Mouse (Mus musculus) limb, embryonic 11.5 days (tissue): ENCODE data around the gene Stxbp1. TPM values are rescaled to one million over a fixed set of nuclear protein-coding genes. Genes with fewer than 3 reads are reported as not detected.

Experiments used
- ATAC-seq: fragments of 200-750 bp; cut with Nextera tagmentation; 2 replicates; pipeline ENCODE4 v1.8.0; 2017; ENCODE audit warnings: low read depth; ENCODE audit not compliant: insufficient number of reproducible peaks, low FRiP score, low TSS enrichment
- DNase-seq: peaks from one replicate; pipeline ENCODE4 v3.0.0-alpha.2; 2015; ENCODE audit warnings: low spot score
- H3K27ac ChIP-seq: fragments of 300-500 bp; sonication (generic); replicated peaks from 2 replicates; pipeline ENCODE4 v1.5.1; 2014; ENCODE audit warnings: low read depth, mild to moderate bottlenecking, low read length
- H3K27me3 ChIP-seq: fragments of 300-500 bp; sonication (generic); 2 replicates; pipeline ENCODE4 v1.6.1; 2014; ENCODE audit warnings: mild to moderate bottlenecking, low read length, mixed read lengths; ENCODE audit not compliant: control insufficient read depth, insufficient read depth
- H3K36me3 ChIP-seq: fragments of 300-500 bp; sonication (generic); 2 replicates; pipeline ENCODE4 v1.6.1; 2014; ENCODE audit warnings: mild to moderate bottlenecking, low read length, moderate library complexity, mixed read lengths; ENCODE audit not compliant: control insufficient read depth, insufficient read depth
- H3K4me1 ChIP-seq: fragments of 300-500 bp; sonication (generic); 2 replicates; pipeline ENCODE4 v1.6.1; 2014; ENCODE audit warnings: low read length, mixed read lengths; ENCODE audit not compliant: control insufficient read depth, insufficient read depth
- H3K4me2 ChIP-seq: fragments of 300-500 bp; sonication (generic); 2 replicates; pipeline ENCODE4 v1.6.1; 2014; ENCODE audit warnings: low read depth, mild to moderate bottlenecking, moderate library complexity; ENCODE audit not compliant: severe bottlenecking
- H3K4me3 ChIP-seq: fragments of 300-500 bp; sonication (generic); 2 replicates; pipeline ENCODE4 v1.5.1; 2014; ENCODE audit warnings: low read depth, low read length
- H3K9ac ChIP-seq: fragments of 300-500 bp; sonication (generic); 2 replicates; pipeline ENCODE4 v1.6.1; 2014; ENCODE audit warnings: mild to moderate bottlenecking, low read length
- H3K9me3 ChIP-seq: fragments of 300-500 bp; sonication (generic); 2 replicates; pipeline ENCODE4 v1.6.1; 2016; ENCODE audit warnings: low read length; ENCODE audit not compliant: control insufficient read depth
- WGBS: fragments of 180-500 bp; shearing (Covaris S2); extraction: QIAGEN DNeasy Blood & Tissue Kit; methylation state at CpG from one replicate; pipeline ENCODE4 v1.1.7; 2014; 5-methylcytosine and 5-hydroxymethylcytosine counted together
- polyA plus RNA-seq: library from polyadenylated mRNA; unstranded; fragments of >200 nt; fragmentation: Nextera tagmentation; extraction: Ambion mirVana; gene quantifications from 2 replicates; pipeline ENCODE4 v1.2.1, GENCODE M21; 2014

The Stxbp1 gene
- polyA plus RNA-seq, 1 experiment from 2014 or later = 15.2 TPM

DNA sequence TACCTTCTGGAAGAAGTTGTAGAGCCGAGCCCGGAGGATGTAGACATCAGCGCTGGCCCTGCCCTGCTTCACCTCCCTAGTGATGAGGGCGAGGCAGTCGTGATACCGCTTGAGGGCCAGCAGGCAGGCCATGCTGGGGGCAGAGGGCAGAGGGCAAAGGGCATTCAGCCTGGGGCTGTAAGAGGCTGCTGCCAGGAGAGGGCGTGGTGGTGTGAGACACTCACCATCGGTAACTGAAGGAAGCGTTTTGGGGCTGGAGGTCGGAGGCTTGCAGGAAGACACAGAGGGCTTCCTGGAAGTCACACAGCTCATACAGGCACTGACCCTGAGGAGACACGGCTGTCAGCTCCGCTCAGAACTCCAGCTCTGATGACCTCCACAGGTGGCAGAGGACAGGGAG, 75.2 kb downstream of the Stxbp1 start:
- Histone ChIP-seq H3K9me3 (no peaks in the 10 kb centered on the region), H3K27ac (no peak overlapping the region), H3K27me3 (no peaks in the 10 kb centered on the region), H3K4me2 (no peak overlapping the region), H3K4me1 (peaks cover 11% of the 10 kb centered on the region; the same call in 1 of the 2 replicates), H3K36me3 (no peaks in the 10 kb centered on the region), H3K9ac (no peak overlapping the region), H3K4me3 (no peak overlapping the region)
- no peak for DNase-seq
- 29% methylated on average over 12 of the region's 12 CpGs for WGBS
- ATAC-seq = no peak

DNA sequence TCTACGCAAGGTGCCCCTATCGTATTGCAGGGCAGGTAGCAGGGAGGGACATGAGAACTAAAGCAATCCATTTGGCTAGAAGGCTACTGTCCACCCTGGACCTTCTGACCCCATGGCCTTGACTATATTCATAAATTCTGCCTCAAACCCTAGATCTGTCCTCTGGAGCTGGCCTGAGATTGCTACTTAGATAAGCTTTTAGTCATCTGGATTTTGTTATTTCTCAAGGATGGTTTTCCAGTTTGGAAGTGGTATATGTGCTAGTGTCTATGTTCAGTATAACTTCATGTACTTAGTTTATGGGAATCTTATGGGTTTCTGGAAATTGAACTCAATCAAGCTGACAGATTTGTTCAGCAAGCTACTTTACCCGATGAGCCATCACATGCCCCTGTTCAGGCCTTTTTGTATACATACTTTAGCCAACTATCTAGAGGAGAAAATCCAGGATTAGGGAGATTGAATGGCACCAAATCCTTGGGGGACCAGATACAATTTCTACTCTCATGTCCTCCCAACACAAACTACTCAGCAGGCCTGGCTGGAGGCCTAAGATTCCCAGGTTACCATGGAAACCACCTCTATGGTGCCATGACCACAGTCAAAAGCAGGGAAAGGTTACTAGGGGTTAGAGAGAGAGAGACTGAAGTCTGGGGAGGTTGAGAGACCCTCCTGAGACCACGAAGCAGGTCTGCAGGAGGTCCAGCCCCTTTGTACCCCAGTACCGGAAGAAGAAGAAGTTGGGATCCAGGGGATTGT, 77.5 kb downstream of the Stxbp1 start:
- Histone ChIP-seq H3K27me3 (no peaks in the 10 kb centered on the region), H3K4me1 (no peaks in the 10 kb centered on the region), H3K4me2 (no peak overlapping the region), H3K9me3 (no peaks in the 10 kb centered on the region), H3K9ac (no peak overlapping the region), H3K4me3 (no peak overlapping the region), H3K27ac (no peak overlapping the region), H3K36me3 (no peaks in the 10 kb centered on the region)
- 88% methylated on average over 5 of the region's 5 CpGs for WGBS
- DNase-seq (no peak), ATAC-seq (no peak)

DNA sequence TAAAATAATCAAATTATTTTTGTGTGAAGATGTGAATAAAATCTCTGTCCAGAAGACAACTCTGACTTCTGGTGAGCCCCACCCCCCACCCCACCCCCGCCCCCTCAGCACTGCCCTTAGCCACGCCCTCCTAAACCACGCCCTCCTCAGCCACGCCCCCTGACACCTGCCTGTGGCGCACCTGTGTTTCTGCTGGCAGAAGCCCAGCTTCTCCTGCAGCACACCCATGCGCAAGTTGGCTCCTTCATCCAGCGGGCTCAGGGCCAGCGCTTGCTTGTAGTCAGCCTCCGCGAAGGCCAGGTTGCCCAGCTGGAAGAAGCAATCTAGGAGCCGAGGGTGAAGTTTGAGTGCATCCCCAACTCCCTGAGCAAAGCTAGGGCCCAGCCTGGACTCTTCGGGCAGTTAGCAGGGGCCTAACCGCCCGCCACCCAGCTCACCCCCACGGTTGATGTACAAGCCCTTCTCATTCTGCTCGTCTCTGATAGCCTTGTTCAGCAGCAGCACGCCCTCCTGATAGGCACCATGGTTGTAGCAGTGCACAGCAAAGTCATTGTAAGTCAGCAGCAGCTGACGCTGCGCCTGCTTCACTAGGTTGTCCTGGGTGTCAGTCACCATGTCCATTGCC, 78.3 kb downstream of the Stxbp1 start:
- Histone ChIP-seq H3K4me1 (no peaks in the 10 kb centered on the region), H3K4me2 (no peak overlapping the region), H3K27ac (no peak overlapping the region), H3K9me3 (no peaks in the 10 kb centered on the region), H3K27me3 (no peaks in the 10 kb centered on the region), H3K9ac (no peak overlapping the region), H3K36me3 (no peaks in the 10 kb centered on the region), H3K4me3 (no peak overlapping the region)
- WGBS = 46% methylated on average over 19 of the region's 19 CpGs
- no peak for ATAC-seq
- DNase-seq = no peak

DNA sequence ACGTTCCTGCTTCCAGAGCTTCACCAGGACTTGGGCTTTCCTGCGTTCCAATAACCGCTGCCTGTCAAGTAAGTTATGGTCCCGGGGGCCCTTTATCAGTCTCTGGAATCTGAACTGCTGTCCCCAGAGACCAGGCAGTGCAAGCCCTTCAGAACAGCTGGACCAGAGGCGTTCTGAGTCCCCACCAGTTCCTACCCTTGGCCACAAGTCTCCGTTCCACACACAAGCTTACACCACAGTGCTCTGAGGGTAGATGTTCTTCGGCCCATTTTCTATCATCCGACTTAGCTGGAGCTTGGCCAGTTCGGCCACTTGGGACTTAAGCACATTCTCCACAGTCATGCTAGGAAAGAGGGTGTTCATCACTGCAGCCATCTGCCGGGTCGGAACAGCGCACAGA, 79.8 kb downstream of the Stxbp1 start:
- Histone ChIP-seq H3K9me3 (no peaks in the 10 kb centered on the region), H3K9ac (no peak overlapping the region), H3K4me3 (no peak overlapping the region), H3K27ac (no peak overlapping the region), H3K36me3 (no peaks in the 10 kb centered on the region), H3K27me3 (no peaks in the 10 kb centered on the region), H3K4me1 (no peaks in the 10 kb centered on the region), H3K4me2 (no peak overlapping the region)
- no peak for DNase-seq
- WGBS = 77% methylated on average over 12 of the region's 12 CpGs
- no peak for ATAC-seq

DNA sequence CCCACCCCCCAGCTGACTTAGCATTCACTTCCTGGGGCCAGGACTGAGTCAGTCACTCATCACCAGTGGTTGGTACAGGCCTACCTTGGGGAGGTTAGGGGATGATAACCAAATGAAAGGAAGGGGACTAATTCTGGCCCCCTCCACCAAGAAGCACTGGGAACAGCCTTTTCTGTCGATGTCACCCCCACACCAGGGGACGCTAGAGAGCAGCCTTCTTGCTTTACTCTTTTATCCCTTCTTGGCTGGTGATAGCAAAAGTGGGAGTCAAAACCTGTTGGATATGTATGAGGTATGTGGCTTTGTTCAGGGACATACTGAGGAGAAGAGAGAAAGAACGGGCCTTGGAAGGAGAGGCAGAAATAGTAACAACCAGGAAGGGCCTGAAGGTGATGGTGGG, 83.7 kb downstream of the Stxbp1 start:
- 92% methylated on average over 3 of the region's 3 CpGs for whole genome bisulfite sequencing
- Histone ChIP-seq H3K4me2 (no peak overlapping the region), H3K27ac (no peak overlapping the region), H3K9me3 (no peaks in the 10 kb centered on the region), H3K4me3 (no peak overlapping the region), H3K4me1 (no peaks in the 10 kb centered on the region), H3K27me3 (no peaks in the 10 kb centered on the region), H3K9ac (no peak overlapping the region), H3K36me3 (peaks cover 7% of the 10 kb centered on the region; the same call in 1 of the 2 replicates)
- DNase-seq (no peak), ATAC-seq (no peak)

DNA sequence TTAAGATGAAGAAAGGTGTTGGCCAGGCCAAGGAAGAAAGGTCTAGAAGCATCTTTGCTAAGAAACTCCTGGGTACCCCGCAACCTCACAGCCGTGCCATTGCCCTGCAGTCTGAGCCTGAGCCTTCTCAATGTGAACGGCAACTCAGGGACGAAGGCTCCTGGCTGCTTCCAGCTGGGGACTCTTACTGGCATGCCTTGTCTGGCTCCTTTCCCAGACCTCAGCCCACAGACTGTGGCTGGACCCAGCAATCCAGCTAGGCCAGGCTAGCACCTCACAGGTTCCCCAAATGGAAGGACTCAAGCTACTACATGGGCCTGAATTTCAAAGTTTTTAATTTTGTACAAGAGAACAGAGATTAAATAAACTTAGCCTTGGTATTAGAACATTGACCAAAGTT, 85.2 kb downstream of the Stxbp1 start:
- Histone ChIP-seq H3K36me3 (peaks cover 7% of the 10 kb centered on the region; the same call in 1 of the 2 replicates), H3K9ac (no peak overlapping the region), H3K27me3 (no peaks in the 10 kb centered on the region), H3K27ac (no peak overlapping the region), H3K9me3 (no peaks in the 10 kb centered on the region), H3K4me3 (no peak overlapping the region), H3K4me2 (no peak overlapping the region), H3K4me1 (no peaks in the 10 kb centered on the region)
- no peak for DNase-seq
- ATAC-seq = no peak
- 99% methylated on average over 4 of the region's 4 CpGs for WGBS

DNA sequence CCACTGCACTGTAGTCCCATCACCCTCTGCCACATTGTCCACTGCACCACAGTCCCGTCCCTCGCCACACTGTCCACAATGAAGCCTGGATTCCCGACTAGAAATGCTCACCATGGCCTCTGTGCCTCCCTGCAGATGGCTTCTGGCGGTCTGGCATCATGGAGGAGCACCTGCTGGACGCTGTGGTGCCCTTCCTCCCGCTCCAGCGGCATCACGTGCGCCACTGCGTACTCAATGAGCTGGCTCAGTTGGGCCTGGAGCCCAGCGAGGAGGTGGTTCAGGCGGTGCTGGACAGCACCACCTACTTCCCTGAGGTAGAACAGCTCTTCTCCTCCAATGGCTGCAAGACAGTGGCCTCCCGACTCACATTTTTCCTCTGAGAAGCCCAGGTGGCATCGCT, 85.7 kb downstream of the Stxbp1 start:
- Histone ChIP-seq H3K4me3 (no peak overlapping the region), H3K27me3 (no peaks in the 10 kb centered on the region), H3K36me3 (peaks cover 7% of the 10 kb centered on the region; the same call in 1 of the 2 replicates), H3K4me1 (no peaks in the 10 kb centered on the region), H3K9me3 (no peaks in the 10 kb centered on the region), H3K4me2 (no peak overlapping the region), H3K27ac (no peak overlapping the region), H3K9ac (no peak overlapping the region)
- ATAC-seq (no peak), DNase-seq (no peak)
- 88% methylated on average over 14 of the region's 14 CpGs for WGBS

DNA sequence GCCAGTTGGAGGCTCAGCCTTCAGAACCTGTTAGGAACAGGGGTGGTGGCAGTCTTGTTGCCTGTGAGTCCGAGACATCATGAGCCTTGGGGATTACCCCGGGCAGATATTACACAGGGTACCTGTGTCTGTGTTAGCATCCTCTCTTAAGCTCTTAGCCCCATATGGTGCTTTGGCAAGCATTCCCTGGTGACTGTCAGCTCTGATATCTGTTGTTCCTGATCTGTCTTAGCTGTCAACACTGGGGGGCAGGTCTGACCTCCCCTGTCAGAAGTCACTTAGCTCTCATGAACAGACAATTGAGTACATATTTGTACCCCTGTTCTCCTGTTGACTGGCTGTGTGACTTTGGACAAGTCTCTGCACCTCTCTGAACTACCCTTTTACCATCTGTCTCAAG, 88.0 kb downstream of the Stxbp1 start:
- Histone ChIP-seq H3K9ac (no peak overlapping the region), H3K36me3 (peaks cover 7% of the 10 kb centered on the region; the same call in 1 of the 2 replicates), H3K4me1 (no peaks in the 10 kb centered on the region), H3K27ac (no peak overlapping the region), H3K4me3 (no peak overlapping the region), H3K4me2 (no peak overlapping the region), H3K27me3 (no peaks in the 10 kb centered on the region), H3K9me3 (no peaks in the 10 kb centered on the region)
- no peak for DNase-seq
- ATAC-seq = no peak
- WGBS = 88% methylated on average over 2 of the region's 2 CpGs
